Mouse (Mus musculus) hindbrain, embryonic 13.5 days (tissue): ENCODE results near the gene AC134908.4. TPM values are rescaled to one million over a fixed set of nuclear protein-coding genes. Genes with fewer than 3 reads are reported as not detected.
"Not testable (repeated sequence)": the region's sequence is repeated elsewhere in the genome, so short reads cannot be mapped to it uniquely, and the experiment has no call there.

Experiments
- ATAC-seq: fragments of 200-750 bp; cut with Nextera tagmentation; 2 replicates; pipeline ENCODE4 v1.8.0; 2017; ENCODE audit warnings: moderate TSS enrichment; ENCODE audit not compliant: low FRiP score
- H3K27ac ChIP-seq: fragments of 300-500 bp; sonication (generic); 2 replicates; pipeline ENCODE4 v1.5.1; 2015; ENCODE audit warnings: inconsistent platforms, mild to moderate bottlenecking, moderate library complexity
- H3K27me3 ChIP-seq: fragments of 300-500 bp; sonication (generic); 2 replicates; pipeline ENCODE4 v1.6.1; 2015; ENCODE audit warnings: mild to moderate bottlenecking, inconsistent platforms
- H3K36me3 ChIP-seq: fragments of 300-500 bp; sonication (generic); 2 replicates; pipeline ENCODE4 v1.6.1; 2015; ENCODE audit warnings: mild to moderate bottlenecking, inconsistent platforms
- H3K4me1 ChIP-seq: fragments of 300-500 bp; sonication (generic); replicated peaks from 2 replicates; pipeline ENCODE4 v1.6.1; 2015; ENCODE audit warnings: inconsistent platforms
- H3K4me2 ChIP-seq: fragments of 300-500 bp; sonication (generic); 2 replicates; pipeline ENCODE4 v1.6.1; 2015; ENCODE audit warnings: inconsistent platforms, mild to moderate bottlenecking, moderate library complexity
- H3K4me3 ChIP-seq: fragments of 300-500 bp; sonication (generic); 2 replicates; pipeline ENCODE4 v1.5.1; 2015; ENCODE audit warnings: mild to moderate bottlenecking, inconsistent platforms
- H3K9ac ChIP-seq: fragments of 300-500 bp; sonication (generic); 2 replicates; pipeline ENCODE4 v1.6.1; 2015; ENCODE audit warnings: mild to moderate bottlenecking, inconsistent platforms
- H3K9me3 ChIP-seq: fragments of 300-500 bp; sonication (generic); 2 replicates; pipeline ENCODE4 v1.6.1; 2016; ENCODE audit warnings: inconsistent platforms
- WGBS: fragments of 180-500 bp; shearing (Covaris S2); methylation state at CpG from one replicate; pipeline ENCODE4 v1.1.7; 2015; 5-methylcytosine and 5-hydroxymethylcytosine counted together
- polyA plus RNA-seq: library from polyadenylated mRNA; unstranded; fragments of >200 nt; fragmentation: Nextera tagmentation; extraction: Ambion mirVana; gene quantifications from 2 replicates; pipeline ENCODE4 v1.2.1, GENCODE M21; 2015

Gene AC134908.4
- polyA plus RNA-seq, 1 experiment from 2014 or later, result 0.60 TPM

DNA sequence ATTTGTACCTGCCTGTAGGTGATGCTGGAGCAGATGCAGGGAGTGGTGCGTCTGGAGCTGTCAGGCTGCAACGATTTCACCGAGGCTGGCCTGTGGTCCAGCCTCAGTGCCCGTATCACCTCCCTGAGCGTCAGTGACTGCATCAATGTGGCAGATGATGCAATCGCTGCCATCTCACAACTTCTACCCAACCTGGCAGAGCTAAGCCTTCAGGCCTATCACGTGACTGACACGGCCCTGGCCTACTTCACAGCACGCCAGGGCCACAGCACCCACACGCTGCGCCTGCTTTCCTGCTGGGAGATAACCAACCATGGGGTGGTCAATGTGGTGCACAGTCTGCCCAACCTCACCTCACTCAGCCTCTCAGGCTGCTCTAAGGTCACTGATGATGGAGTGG is 22.2 kb upstream of the AC134908.4 start:
- 86% methylated on average over 11 of the region's 11 CpGs for WGBS
- no peak overlapping the region for H3K4me3 ChIP-seq
- H3K9me3 ChIP-seq, result no peaks in the 10 kb centered on the region
- ATAC-seq, result no peak
- H3K4me1 ChIP-seq, result peaks cover 16% of the 10 kb centered on the region
- H3K4me2 ChIP-seq, result no peak overlapping the region
- H3K36me3 ChIP-seq, result peaks cover 44% of the 10 kb centered on the region
- H3K27ac ChIP-seq, result no peak overlapping the region
- H3K27me3 ChIP-seq, result peaks cover 39% of the 10 kb centered on the region
- no peak overlapping the region for H3K9ac ChIP-seq

DNA sequence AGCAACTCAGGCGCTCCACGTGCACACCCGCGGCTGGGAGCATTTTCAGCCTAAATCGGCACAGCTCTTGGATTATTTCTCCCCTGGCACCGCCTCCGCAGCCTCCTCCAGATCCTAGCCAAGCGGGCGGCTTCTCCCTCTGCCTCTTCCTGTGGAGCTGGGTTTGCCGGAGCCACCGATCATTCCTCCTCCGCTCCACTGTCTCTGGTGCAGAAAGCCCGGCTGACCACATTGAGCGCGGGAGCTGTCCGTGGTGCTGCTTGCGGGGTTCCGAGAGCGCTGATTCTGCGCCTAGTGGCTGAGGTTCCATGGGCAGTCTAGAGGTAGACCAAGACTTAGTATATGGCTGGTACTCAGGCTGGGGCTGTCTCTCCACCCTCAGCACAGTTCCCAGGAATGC is 18.0 kb upstream of the AC134908.4 start:
- Histone ChIP-seq H3K27me3 (peaks cover 19% of the 10 kb centered on the region), H3K36me3 (peaks cover 24% of the 10 kb centered on the region), H3K4me1 (peaks cover 45% of the 10 kb centered on the region), H3K27ac (peak overlapping the region; percentile 48; the same call in 1 of the 2 replicates), H3K4me2 (peak overlapping the region; percentile 45), H3K9ac (peak overlapping the region; percentile 68), H3K9me3 (no peaks in the 10 kb centered on the region), H3K4me3 (peak overlapping the region; percentile 17)
- ATAC-seq, result no peak
- WGBS, result 3% methylated on average over 20 of the region's 20 CpGs

DNA sequence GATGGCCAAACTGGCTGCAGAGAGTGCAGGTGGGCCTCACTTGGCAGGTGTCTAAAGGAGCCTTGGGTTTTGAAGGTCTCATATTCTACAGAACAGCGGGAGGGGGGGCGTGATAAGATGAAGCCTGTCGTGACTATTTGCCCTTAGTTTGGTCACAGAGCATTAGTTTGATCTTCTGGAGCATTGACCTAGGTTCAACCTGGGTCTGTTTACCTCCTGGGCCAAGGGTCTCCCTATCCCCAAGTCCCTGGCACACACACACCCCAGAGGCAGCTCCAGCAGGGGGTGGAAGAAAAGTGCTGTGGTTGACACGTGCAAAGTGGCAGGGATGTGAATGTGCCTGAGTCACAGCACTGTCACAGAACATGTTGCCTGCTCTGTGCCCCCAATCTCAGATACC is 15.4 kb upstream of the AC134908.4 start:
- no peak overlapping the region for H3K27ac ChIP-seq
- no peaks in the 10 kb centered on the region for H3K36me3 ChIP-seq
- peak overlapping the region; percentile 95 for H3K4me2 ChIP-seq
- ATAC-seq, result no peak
- H3K27me3 ChIP-seq, result peaks cover 3% of the 10 kb centered on the region; the same call in 1 of the 2 replicates
- WGBS, result 76% methylated on average over 4 of the region's 4 CpGs
- peak overlapping the region; percentile 98 for H3K9ac ChIP-seq
- H3K9me3 ChIP-seq, result no peaks in the 10 kb centered on the region
- H3K4me1 ChIP-seq, result peaks cover 53% of the 10 kb centered on the region
- peak overlapping the region; percentile 86 for H3K4me3 ChIP-seq

DNA sequence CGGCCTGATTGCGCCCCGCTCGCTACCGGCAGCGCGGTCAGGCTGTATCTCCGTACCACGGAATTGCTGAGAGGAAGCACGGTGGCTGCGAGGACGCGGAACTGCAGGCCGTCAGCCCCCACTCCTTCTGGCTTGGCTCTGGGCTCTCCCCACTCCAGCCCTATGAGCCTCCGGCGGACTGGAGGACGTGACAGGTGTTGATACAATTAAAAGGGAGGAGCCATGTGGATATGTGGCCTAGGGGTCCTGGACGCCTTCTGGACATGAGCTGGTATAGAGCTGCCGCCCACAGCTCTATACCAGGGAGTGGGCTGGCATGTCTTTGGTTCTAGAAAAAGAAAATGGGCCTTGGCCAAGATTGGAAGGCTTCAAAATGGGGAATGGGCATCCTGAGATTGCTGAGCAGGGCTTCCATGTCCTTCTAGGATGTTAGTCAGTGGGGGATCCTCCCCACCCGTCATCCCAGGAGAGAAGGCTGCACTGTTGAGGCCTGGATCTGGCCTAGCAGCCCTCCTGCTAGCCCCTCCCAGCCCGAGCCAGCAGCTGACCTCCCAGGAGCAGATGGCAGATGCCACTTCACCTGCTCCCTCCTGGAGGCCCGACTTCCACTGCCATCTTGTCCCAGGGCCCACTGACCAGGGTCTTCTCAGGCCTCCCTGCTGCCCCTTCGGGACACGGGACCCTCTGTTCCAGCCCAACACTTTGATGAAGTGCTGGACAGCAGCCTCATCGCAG is 14.3 kb upstream of the AC134908.4 start:
- Histone ChIP-seq H3K9me3 (no peaks in the 10 kb centered on the region), H3K27me3 (peaks cover 3% of the 10 kb centered on the region; the same call in 1 of the 2 replicates), H3K27ac (peak overlapping the region; percentile 98), H3K4me1 (peaks cover 53% of the 10 kb centered on the region), H3K4me3 (peak overlapping the region; percentile 86), H3K36me3 (no peaks in the 10 kb centered on the region), H3K9ac (peak overlapping the region; percentile 98), H3K4me2 (peak overlapping the region; percentile 95)
- 7% methylated on average over 25 of the region's 25 CpGs for WGBS
- peak; percentile 66 for ATAC-seq

DNA sequence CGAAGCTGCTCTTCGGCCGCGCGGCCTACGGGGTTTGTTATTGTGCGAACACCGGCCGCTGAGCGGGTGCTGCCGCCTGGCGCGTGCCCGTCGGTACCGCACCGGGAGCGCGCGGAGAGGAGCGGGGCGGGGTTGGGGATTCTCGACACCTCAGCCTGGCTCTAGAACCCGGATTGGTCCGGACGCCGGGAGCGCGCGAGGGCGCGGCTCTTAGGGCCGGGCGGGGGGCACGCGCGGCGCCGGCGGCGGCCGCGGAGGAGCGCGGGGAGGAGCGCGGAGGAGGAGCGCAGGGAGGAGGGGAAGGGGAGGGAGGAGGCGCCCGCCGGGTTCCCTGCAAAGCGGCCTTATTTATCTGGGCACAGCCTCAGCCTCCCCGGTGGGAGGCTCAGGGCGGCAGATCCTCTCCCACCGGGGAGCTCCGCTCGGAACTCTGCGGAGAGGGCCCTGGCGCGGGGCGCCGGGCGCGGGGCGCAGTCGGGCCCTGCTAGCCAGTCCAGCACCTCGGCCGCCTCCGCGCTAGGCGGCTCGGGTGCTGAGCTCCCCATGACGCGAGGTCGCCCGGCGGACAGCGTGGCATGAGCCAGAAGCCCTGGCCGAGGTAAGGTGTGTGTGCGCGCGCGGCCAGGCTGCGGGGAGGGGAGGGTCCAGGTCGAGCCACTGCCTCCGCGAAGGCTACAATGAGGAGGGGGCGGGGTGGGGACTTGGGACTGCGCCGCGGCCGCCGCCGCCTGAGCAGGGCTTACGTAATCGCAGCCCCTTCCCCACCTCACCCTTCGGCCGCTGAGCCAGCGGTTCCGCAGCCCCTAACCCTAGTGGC is 13.5 kb upstream of the AC134908.4 start, which contains the start of gene Fbxl16:
Fbxl16 (plus strand) TSS at position 297 of the 817 bp plus-strand sequence.
- H3K27ac ChIP-seq, result peak within 1 kb of the TSS; percentile 98
- H3K27me3 ChIP-seq, result peaks cover 3% of the 10 kb centered on the region; the same call in 1 of the 2 replicates
- H3K4me3 ChIP-seq, result peak within 1 kb of the TSS; percentile 86
- WGBS, result under 1% methylated on average over 85 of the region's 100 CpGs
- H3K4me2 ChIP-seq, result peak within 1 kb of the TSS; percentile 95
- H3K36me3 ChIP-seq, result no peaks in the 10 kb centered on the region
- H3K9ac ChIP-seq, result peak within 1 kb of the TSS; percentile 98
- ATAC-seq, result peak; percentile 82
- H3K4me1 ChIP-seq, result peaks cover 56% of the 10 kb centered on the region
- H3K9me3 ChIP-seq, result no peaks in the 10 kb centered on the region

DNA sequence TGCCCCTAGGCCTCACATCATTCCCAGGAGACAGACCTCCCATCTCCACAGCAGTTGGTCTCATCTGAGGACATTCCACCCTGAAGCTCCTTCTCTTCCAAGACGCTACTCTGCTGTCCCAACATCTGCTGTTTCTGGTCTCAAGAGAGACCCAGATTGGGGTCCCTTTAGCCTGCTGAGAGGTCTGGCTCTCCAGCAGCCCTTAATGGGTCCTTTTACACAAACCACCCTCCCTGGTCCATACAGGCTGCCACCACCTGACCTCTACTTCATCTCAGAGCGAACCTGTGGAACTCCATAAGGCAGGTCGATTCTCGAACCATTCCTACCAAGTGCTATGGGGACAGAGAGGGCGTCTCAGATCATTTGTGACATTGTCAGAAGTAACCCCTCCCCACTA is 12.6 kb upstream of the AC134908.4 start:
- no peaks in the 10 kb centered on the region for H3K9me3 ChIP-seq
- H3K27me3 ChIP-seq, result no peaks in the 10 kb centered on the region
- WGBS, result 25% methylated on average over 5 of the region's 5 CpGs
- H3K4me2 ChIP-seq, result peak overlapping the region; percentile 95
- no peaks in the 10 kb centered on the region for H3K36me3 ChIP-seq
- peak overlapping the region; percentile 86 for H3K4me3 ChIP-seq
- peak overlapping the region; percentile 98 for H3K27ac ChIP-seq
- peaks cover 57% of the 10 kb centered on the region for H3K4me1 ChIP-seq
- ATAC-seq, result 0 out of 2 replicates have a peak, but pooled peaks have one; percentile 1
- peak overlapping the region; percentile 98 for H3K9ac ChIP-seq

DNA sequence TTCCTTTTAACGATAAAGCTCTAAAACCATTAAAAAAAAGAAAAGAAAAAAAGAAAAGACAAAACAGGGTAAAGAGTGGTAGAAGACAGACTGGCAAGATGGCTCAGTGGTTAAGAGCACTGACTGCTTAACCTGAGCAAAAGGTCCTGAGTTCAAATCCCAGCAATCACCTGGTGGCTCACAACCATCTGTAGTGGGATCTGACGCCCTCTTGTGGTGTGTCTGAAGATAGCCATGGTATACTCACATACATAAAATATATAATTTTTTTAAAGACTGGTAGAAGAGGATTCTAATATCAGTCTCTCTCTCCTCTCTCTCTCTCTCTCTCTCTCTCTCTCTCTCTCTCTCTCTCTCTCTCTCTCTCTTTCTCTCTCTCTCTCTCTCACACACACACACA is 12.0 kb upstream of the AC134908.4 start:
- not testable (repeated sequence) for H3K4me3 ChIP-seq, H3K27me3 ChIP-seq, H3K4me2 ChIP-seq, ATAC-seq, H3K9ac ChIP-seq, H3K36me3 ChIP-seq, H3K27ac ChIP-seq, H3K9me3 ChIP-seq
- H3K4me1 ChIP-seq, result peaks cover 57% of the 10 kb centered on the region
- 44% methylated on average over 2 of the region's 2 CpGs for WGBS

DNA sequence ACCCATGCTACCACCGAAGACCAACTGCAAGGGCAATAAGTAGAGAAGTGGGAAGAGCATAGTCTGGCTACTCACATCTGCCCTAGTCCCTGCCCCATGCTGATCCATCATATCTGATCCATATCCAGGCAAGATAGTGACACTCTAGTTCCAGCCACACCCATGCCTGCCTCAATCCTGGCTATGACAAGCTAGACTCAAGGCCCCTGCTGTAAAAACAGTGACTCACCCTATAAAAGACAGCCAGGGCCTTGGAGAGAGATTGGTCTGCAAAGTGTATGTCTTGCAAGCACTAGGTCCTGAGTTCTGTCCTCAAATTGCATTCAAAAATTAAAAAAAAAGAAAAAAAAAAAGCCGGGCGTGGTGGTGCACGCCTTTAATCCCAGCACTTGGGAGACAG is 11.0 kb upstream of the AC134908.4 start:
- no peaks in the 10 kb centered on the region for H3K9me3 ChIP-seq
- H3K36me3 ChIP-seq, result no peaks in the 10 kb centered on the region
- no peak overlapping the region for H3K4me2 ChIP-seq
- H3K4me3 ChIP-seq, result no peak overlapping the region
- H3K27me3 ChIP-seq, result no peaks in the 10 kb centered on the region
- H3K4me1 ChIP-seq, result peaks cover 53% of the 10 kb centered on the region
- no peak overlapping the region for H3K27ac ChIP-seq
- no peak for ATAC-seq
- 91% methylated on average over 4 of the region's 4 CpGs for WGBS
- no peak overlapping the region for H3K9ac ChIP-seq

DNA sequence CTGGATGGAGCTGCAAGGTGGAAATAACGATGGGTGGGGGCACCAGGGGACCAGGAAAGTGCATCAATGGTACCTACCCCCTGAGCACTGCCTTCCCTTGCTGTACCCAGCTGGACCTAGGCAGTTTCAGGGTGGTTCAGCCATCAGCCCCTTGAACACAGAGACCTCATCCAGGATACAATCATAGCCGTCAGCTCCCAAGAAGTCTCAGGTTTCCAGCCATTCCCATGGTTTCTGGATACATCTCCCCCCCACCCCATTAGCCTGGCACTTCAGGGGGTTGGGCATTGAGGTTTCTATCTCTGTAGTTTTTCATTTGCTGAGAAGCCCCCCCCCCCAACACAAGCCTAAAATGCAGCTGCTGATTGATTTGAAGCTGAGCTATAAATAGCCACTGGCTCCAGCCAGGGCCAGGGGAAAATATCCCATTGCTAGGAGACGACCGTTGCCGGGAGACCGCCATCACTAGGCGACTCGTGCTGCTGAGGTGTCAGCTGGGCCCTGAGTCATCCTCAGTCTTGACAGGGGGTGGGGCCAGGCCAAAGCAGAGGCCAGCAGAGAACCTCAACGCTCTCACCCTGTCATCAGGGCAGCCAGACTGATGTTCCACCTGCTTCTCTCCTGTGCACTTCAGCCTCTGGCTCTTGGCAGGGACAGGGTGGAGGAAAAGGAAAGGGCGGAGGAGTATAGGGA is 7.5 kb upstream of the AC134908.4 start:
- peak overlapping the region; percentile 63 for H3K9ac ChIP-seq
- no peak overlapping the region for H3K4me3 ChIP-seq
- peaks cover 30% of the 10 kb centered on the region for H3K4me1 ChIP-seq
- WGBS, result 8% methylated on average over 10 of the region's 10 CpGs
- peaks cover 4% of the 10 kb centered on the region; the same call in 1 of the 2 replicates for H3K27me3 ChIP-seq
- no peaks in the 10 kb centered on the region for H3K36me3 ChIP-seq
- ATAC-seq, result peak; percentile 88
- peak overlapping the region; percentile 92 for H3K27ac ChIP-seq
- peak overlapping the region; percentile 37 for H3K4me2 ChIP-seq
- no peaks in the 10 kb centered on the region for H3K9me3 ChIP-seq

DNA sequence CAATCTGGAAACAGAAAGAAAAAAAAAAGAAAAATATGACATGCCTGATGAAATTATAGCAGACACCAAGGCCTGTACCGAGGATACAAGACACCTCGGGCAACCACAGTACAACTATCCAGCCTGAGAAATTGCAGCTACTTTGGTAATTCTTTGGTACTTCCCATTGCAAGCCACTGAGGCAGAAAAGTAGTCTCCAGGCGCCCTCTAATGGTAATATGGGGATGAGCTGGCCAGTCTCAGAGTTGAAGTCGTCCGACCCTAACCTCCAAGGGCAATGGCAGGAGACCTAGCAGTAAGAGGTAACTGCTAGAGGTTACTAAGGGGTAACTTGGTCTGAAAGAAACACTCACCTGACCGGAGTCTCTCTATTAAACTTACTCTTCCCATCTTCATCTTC is 5.6 kb upstream of the AC134908.4 start:
- no peaks in the 10 kb centered on the region for H3K9me3 ChIP-seq

DNA sequence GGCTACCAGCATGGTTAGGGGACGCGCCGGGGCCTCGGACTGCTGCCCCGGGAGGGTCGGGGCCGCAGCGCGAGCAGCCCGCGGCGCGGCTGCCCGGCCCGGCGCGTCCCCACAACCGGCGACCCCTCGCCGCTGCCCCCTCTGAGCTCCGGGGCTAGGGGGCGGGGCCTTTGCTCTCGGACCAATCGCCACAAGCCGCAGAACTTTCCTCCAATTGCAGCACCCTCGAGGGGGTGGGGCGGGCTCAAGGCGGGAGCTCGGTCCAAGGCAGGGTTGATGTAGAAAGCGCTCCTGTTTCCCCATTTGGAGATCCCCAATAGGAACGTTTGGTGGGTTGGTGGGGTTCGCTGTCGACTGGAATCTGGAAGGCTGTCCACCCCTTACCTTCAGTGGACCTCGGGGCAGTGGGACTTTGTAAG is 1.5 kb upstream of the AC134908.4 start, which contains the start of gene Metrn:
Metrn (minus strand) TSS at position 186 of the 419 bp plus-strand sequence.
- ATAC-seq, result peak; percentile 70
- H3K4me1 ChIP-seq, result peaks cover 52% of the 10 kb centered on the region
- H3K9ac ChIP-seq, result peak within 1 kb of the TSS; percentile 70
- peak within 1 kb of the TSS; percentile 61 for H3K4me3 ChIP-seq
- H3K9me3 ChIP-seq, result no peaks in the 10 kb centered on the region
- peaks cover 8% of the 10 kb centered on the region for H3K27me3 ChIP-seq
- H3K4me2 ChIP-seq, result peak within 1 kb of the TSS; percentile 88
- under 1% methylated on average over 34 of the region's 35 CpGs for WGBS
- no peaks in the 10 kb centered on the region for H3K36me3 ChIP-seq
- H3K27ac ChIP-seq, result peak within 1 kb of the TSS; percentile 76; the same call in 1 of the 2 replicates

More for the DNA sequence above, 5.6 kb upstream of the AC134908.4 start:
- Histone ChIP-seq H3K36me3 (no peaks in the 10 kb centered on the region), H3K4me3 (no peak overlapping the region), H3K4me2 (no peak overlapping the region), H3K27ac (no peak overlapping the region), H3K9ac (no peak overlapping the region), H3K27me3 (peaks cover 8% of the 10 kb centered on the region), H3K4me1 (peaks cover 41% of the 10 kb centered on the region)
- no peak for ATAC-seq
- WGBS, result 9% methylated on average over 6 of the region's 6 CpGs
